21 mouse cellular contexts compared by ENCODE assay signal in the genomic region with DNA sequence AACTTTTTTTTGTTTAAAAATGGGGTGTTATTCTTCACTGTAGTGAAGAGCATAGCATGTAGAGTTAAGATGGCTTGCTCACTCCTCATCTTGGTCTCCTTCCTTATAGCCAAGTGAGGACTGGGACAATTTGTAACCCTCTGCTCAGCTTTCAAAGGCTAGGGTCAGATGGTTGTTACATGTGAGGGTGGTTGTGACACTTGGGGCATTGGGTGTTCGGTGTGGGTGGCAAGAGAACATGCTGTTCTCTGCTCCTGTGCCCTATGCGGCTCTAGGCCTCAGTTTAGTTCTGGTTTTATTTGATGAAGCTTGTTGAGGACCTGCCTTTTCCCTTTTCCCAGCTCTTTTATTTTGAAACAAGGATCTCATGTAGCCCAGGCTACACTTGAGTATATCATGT.
DNase-seq lines count a peak whose midpoint lies in the region.
"Had no signal": no experiment of that assay in that cellular context is flagged by ENCODE, and none has a peak within 500 bp of the region (broad histone marks: within the 10 kb centered on the region; RNA-seq: fewer than 3 reads in every experiment).

No protein-coding gene starts in this region.

- no peaks in the 10 kb centered on the region for H3K9me3 ChIP-seq in heart, embryonic 10.5 days
- H3K9me3 ChIP-seq: embryonic facial prominence, embryonic 10.5 days; embryonic facial prominence, embryonic 12.5 days; forebrain, embryonic 13.5 days; forebrain, embryonic 15.5 days; G1E had no signal

- 92% methylated on average over 2 of the region's 2 CpGs for WGBS in heart, embryonic 10.5 days

- H3K36me3 ChIP-seq in heart, embryonic 10.5 days = no peaks in the 10 kb centered on the region
- H3K36me3 ChIP-seq: embryonic facial prominence, embryonic 10.5 days; embryonic facial prominence, embryonic 12.5 days; forebrain, embryonic 15.5 days; G1E had no signal

- H3K27ac ChIP-seq in heart, embryonic 10.5 days = no peak overlapping the region
- H3K27ac ChIP-seq: embryonic facial prominence, embryonic 10.5 days; embryonic facial prominence, embryonic 12.5 days; forebrain, embryonic 13.5 days; forebrain, embryonic 15.5 days had no signal

- no peak overlapping the region for H3K4me3 ChIP-seq in heart, embryonic 10.5 days
- H3K4me3 ChIP-seq: embryonic facial prominence, embryonic 10.5 days; embryonic facial prominence, embryonic 12.5 days; forebrain, embryonic 13.5 days; forebrain, embryonic 15.5 days had no signal

- peak; percentile 52 for DNase-seq in gastrocnemius, adult 18-20 months (ENCODE audit: low spot score)
- no peak for DNase-seq in gastrocnemius, postnatal 10 days
- DNase-seq in heart, adult 11 months = peak; percentile 71
- DNase-seq in heart, embryonic 10.5 days (ENCODE audit: low spot score) = no peak
- DNase-seq in skeletal muscle tissue, adult 2 months (ENCODE audit: low read depth, low spot score) = peak; percentile 55
- DNase-seq: adrenal gland, adult 8-10 months; adrenal gland, postnatal 14 days; adrenal gland, postnatal 36 days; B cell, adult 2 months; cerebellum, adult 11-12 months; cerebellum, adult 2 months; cerebellum, adult 9-10 months; cerebellum, postnatal 10 days; cerebellum, postnatal 25 days had no signal

- peaks cover 11% of the 10 kb centered on the region; the same call in 1 of the 2 replicates for H3K4me1 ChIP-seq in heart, embryonic 10.5 days
- H3K4me1 ChIP-seq: embryonic facial prominence, embryonic 10.5 days; embryonic facial prominence, embryonic 12.5 days; forebrain, embryonic 13.5 days; forebrain, embryonic 15.5 days had no signal

- H3K27me3 ChIP-seq in heart, embryonic 10.5 days (ENCODE audit: insufficient read depth, poor library complexity, severe bottlenecking) = no peaks in the 10 kb centered on the region
- H3K27me3 ChIP-seq: CH12.LX; embryonic facial prominence, embryonic 12.5 days; forebrain, embryonic 13.5 days; forebrain, embryonic 15.5 days; Patski had no signal

Comparison
In these comparisons a context has a peak if more than half of its experiments do, and no peak if none do; other contexts are left out.
1. DNase-seq: peak in gastrocnemius, adult 18-20 months (single experiment), heart, adult 11 months (single experiment) and skeletal muscle tissue, adult 2 months (single experiment); none in gastrocnemius, postnatal 10 days (single experiment) and heart, embryonic 10.5 days (single experiment).